Mouse (Mus musculus) NIH3T3 (cell line): ENCODE data around the gene Gon7.

ENCODE experiments used
- DNase-seq: peaks from one replicate; pipeline ENCODE4 v3.0.0-alpha.2; 2012; ENCODE audit warnings: low read depth

Gene Gon7

GRCm38 (mm10) chr12:102706833-102707463, 50.7 kb downstream of the Gon7 start:
- DNase-seq: no peak

DNA sequence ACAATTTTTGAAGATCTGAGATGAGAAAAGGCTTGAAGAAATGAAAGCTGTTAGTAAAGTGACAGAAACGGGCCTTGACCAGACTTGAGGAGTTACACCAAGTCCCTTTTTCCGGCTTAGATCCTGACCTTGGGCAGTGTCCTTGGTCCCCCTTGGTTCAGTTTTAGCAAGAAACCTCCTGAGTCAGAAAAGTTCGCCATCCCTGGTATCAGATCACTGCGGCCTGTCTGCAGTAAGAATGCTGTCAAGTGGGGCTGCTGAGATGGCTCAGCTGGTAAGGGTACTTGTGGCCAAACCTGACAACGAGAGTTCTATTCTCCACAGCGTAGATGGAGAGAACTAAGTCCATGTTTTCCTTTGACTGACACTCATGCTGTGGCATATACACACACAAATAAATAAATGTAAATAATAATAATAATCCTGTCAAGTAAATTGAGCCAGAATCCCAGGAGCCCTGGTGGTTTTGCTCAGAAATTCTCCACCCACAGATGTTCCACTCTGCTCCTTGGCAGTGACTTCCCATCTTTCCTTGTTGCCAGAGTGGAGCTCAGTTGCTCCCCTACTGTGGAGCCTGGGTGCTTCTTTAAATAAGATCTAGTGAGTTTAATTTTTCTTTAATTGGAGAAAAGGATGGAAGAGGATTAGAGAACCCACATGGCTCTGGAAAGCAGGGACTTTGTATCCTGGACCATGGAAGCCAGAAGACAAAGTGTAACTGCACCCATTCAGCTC, 51.5 kb downstream of the Gon7 start:
- no peak for DNase-seq

DNA sequence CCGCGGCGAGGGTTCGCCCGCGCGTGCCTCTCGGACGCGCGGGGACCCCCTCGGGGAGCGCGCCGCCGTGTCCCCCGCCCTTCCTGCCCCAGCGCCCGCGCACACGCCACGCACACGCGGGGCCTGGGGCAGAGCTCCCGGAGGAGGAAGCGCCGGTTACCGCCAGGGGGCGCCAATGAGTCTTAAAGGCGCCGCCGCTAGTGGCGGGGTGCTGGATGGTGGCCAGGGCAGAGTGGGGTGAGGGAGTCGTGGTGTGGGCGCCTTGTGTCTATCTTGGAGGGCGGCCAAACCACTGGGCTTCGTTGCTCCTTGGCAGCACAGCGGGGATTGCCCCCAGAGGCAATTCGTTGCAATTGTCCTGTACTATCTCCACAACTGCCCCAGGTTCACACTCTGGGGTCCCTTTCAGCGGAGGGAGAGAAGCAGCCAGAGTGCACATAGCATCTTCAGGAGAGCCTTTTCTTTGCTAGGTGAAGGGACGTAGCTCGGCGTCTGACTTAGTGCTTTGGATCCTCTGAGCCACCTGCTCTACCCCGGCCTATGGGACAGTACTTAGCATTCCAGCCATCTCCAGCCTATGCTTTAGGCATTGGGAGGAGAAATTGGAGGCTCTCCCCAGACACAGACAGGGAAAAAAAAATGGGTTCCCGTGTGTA, 52.3 kb downstream of the Gon7 start:
- peak; percentile 92 for DNase-seq

- DNase-seq: peak; percentile 79
Measured at GRCm38 (mm10) chr12:102704457-102705198, 53.0 kb downstream of the Gon7 start, which contains the start of gene Itpk1. Gene Itpk1 (minus strand): TSS chr12:102704930.

GRCm38 (mm10) chr12:102703921-102704408, 53.6 kb downstream of the Gon7 start:
- DNase-seq: no peak

GRCm38 (mm10) chr12:102703441-102703840, 54.2 kb downstream of the Gon7 start:
- no peak for DNase-seq
